Mouse (Mus musculus): ENCODE measurements around the gene Pbld2.
A peak's percentile ranks its signal among the peaks of the same experiment; 100 is the strongest.

Gene Pbld2

GRCm38 (mm10) chr10:63023749-63024579, at the start of gene Pbld2, which contains the start of gene Hnrnph3:
Pbld2 (plus strand) TSS chr10:63024315.
Hnrnph3 (minus strand) TSS chr10:63024217.
- peak; percentile 98 to 99 for DNase-seq (ENCODE audit: low spot score in 2 of 2)

- DNase-seq (ENCODE audit: low spot score in 2 of 2) = no peak
Observed at GRCm38 (mm10) chr10:62979667-62980038, 44.5 kb upstream of the Pbld2 start.

GRCm38 (mm10) chr10:62980039-62980954, 43.8 kb upstream of the Pbld2 start, which contains the start of gene Rufy2:
Rufy2 (plus strand) TSS chr10:62980223.
- DNase-seq (ENCODE audit: low spot score in 2 of 2) = peak; percentile 93 to 94

GRCm38 (mm10) chr10:62984072-62984471, 40.0 kb upstream of the Pbld2 start:
- no peak for DNase-seq (ENCODE audit: low spot score in 2 of 2)

GRCm38 (mm10) chr10:62984495-62984894, 39.6 kb upstream of the Pbld2 start:
- no peak for DNase-seq (ENCODE audit: low spot score in 2 of 2)

- peak in 1 of 2 experiments; percentile 55 for DNase-seq (ENCODE audit: low spot score in 2 of 2)
Observed at GRCm38 (mm10) chr10:62987341-62987740, 36.8 kb upstream of the Pbld2 start.

GRCm38 (mm10) chr10:62990636-62991035, 33.5 kb upstream of the Pbld2 start:
- DNase-seq (ENCODE audit: low spot score in 2 of 2) = no peak

GRCm38 (mm10) chr10:62993991-62994390, 30.1 kb upstream of the Pbld2 start:
- DNase-seq (ENCODE audit: low spot score in 2 of 2) = no peak

- no peak for DNase-seq (ENCODE audit: low spot score in 2 of 2)
Observed at GRCm38 (mm10) chr10:63000584-63000983, 23.5 kb upstream of the Pbld2 start.

GRCm38 (mm10) chr10:63003252-63003651, 20.9 kb upstream of the Pbld2 start:
- no peak for DNase-seq (ENCODE audit: low spot score in 2 of 2)

GRCm38 (mm10) chr10:63004556-63004955, 19.6 kb upstream of the Pbld2 start:
- DNase-seq (ENCODE audit: low spot score in 2 of 2) = peak in 1 of 2 experiments; percentile 49

- no peak for DNase-seq (ENCODE audit: low spot score in 2 of 2)
Observed at GRCm38 (mm10) chr10:63008193-63008592, 15.9 kb upstream of the Pbld2 start.

- no peak for DNase-seq (ENCODE audit: low spot score in 2 of 2)
Observed at GRCm38 (mm10) chr10:63010268-63010667, 13.8 kb upstream of the Pbld2 start.

GRCm38 (mm10) chr10:63011556-63011955, 12.6 kb upstream of the Pbld2 start:
- no peak for DNase-seq (ENCODE audit: low spot score in 2 of 2)

GRCm38 (mm10) chr10:63013476-63013875, 10.6 kb upstream of the Pbld2 start:
- no peak for DNase-seq (ENCODE audit: low spot score in 2 of 2)

GRCm38 (mm10) chr10:63014168-63014567, 9.9 kb upstream of the Pbld2 start:
- DNase-seq (ENCODE audit: low spot score in 2 of 2) = no peak

- peak in 1 of 2 experiments; percentile 14 for DNase-seq (ENCODE audit: low spot score in 2 of 2)
Observed at GRCm38 (mm10) chr10:63019304-63019703, 4.8 kb upstream of the Pbld2 start.

- DNase-seq (ENCODE audit: low spot score in 2 of 2) = no peak
Observed at GRCm38 (mm10) chr10:63021702-63022101, 2.4 kb upstream of the Pbld2 start.

GRCm38 (mm10) chr10:63022541-63023120, 1.5 kb upstream of the Pbld2 start:
- no peak for DNase-seq (ENCODE audit: low spot score in 2 of 2)

GRCm38 (mm10) chr10:63023121-63023748, 880 bp upstream of the Pbld2 start:
- DNase-seq (ENCODE audit: low spot score in 2 of 2) = peak; percentile 82 to 84

GRCm38 (mm10) chr10:63024580-63024910, 430 bp downstream of the Pbld2 start:
- DNase-seq (ENCODE audit: low spot score in 2 of 2) = peak; percentile 60 to 77

- no peak for DNase-seq (ENCODE audit: low spot score in 2 of 2)
Observed at GRCm38 (mm10) chr10:63025016-63025415, 901 bp downstream of the Pbld2 start.
